Mouse (Mus musculus) embryonic facial prominence, embryonic 11.5 days (tissue): Measurements from ENCODE around the gene Lrfn2. TPM values are rescaled to one million over a fixed set of nuclear protein-coding genes. Genes with fewer than 3 reads are reported as not detected.

ENCODE experiments used
- ATAC-seq: fragments of 200-750 bp; cut with Nextera tagmentation; replicated peaks from 2 replicates; pipeline ENCODE4 v1.8.0; 2017; ENCODE audit warnings: low read depth; ENCODE audit not compliant: insufficient number of reproducible peaks, low FRiP score, low TSS enrichment
- DNase-seq: peaks from one replicate; pipeline ENCODE4 v3.0.0-alpha.2; 2015; ENCODE audit warnings: low spot score
- H3K27ac ChIP-seq: fragments of 300-500 bp; sonication (generic); replicated peaks from 2 replicates; pipeline ENCODE4 v1.5.1; 2014; ENCODE audit warnings: mild to moderate bottlenecking, low read depth, low read length, control low read depth
- H3K27me3 ChIP-seq: fragments of 300-500 bp; sonication (generic); 2 replicates; pipeline ENCODE4 v1.6.1; 2014; ENCODE audit warnings: mild to moderate bottlenecking, low read length, moderate library complexity, mixed read lengths; ENCODE audit not compliant: control insufficient read depth, insufficient read depth
- H3K36me3 ChIP-seq: fragments of 300-500 bp; sonication (generic); replicated peaks from 2 replicates; pipeline ENCODE4 v1.6.1; 2014; ENCODE audit warnings: low read depth, mild to moderate bottlenecking, low read length, moderate library complexity, mixed read lengths; ENCODE audit not compliant: control insufficient read depth, insufficient read depth
- H3K4me1 ChIP-seq: fragments of 300-500 bp; sonication (generic); 2 replicates; pipeline ENCODE4 v1.6.1; 2014; ENCODE audit warnings: low read length, mixed read lengths; ENCODE audit not compliant: control insufficient read depth, insufficient read depth
- H3K4me2 ChIP-seq: fragments of 300-500 bp; sonication (generic); 2 replicates; pipeline ENCODE4 v1.6.1; 2014; ENCODE audit warnings: low read depth, mild to moderate bottlenecking, control low read depth, low read length, moderate library complexity
- H3K4me3 ChIP-seq: fragments of 300-500 bp; sonication (generic); 2 replicates; pipeline ENCODE4 v1.5.1; 2014; ENCODE audit warnings: low read depth, low read length, control low read depth
- H3K9ac ChIP-seq: fragments of 300-500 bp; sonication (generic); replicated peaks from 2 replicates; pipeline ENCODE4 v1.6.1; 2014; ENCODE audit warnings: mild to moderate bottlenecking, control low read depth, low read length
- H3K9me3 ChIP-seq: fragments of 300-500 bp; sonication (generic); replicated peaks from 2 replicates; pipeline ENCODE4 v1.6.1; 2016; ENCODE audit warnings: mild to moderate bottlenecking, low read length, inconsistent platforms, mixed read lengths; ENCODE audit not compliant: control insufficient read depth
- WGBS: fragments of 180-500 bp; shearing (Covaris S2); extraction: QIAGEN DNeasy Blood & Tissue Kit; methylation state at CpG from one replicate; pipeline ENCODE4 v1.1.7; 2014; 5-methylcytosine and 5-hydroxymethylcytosine counted together
- polyA plus RNA-seq: library from polyadenylated mRNA; unstranded; fragments of >200 nt; fragmentation: Nextera tagmentation; extraction: Ambion mirVana; gene quantifications from 2 replicates; pipeline ENCODE4 v1.2.1, GENCODE M21; 2014

Lrfn2 gene
- polyA plus RNA-seq, 1 experiment from 2014 or later: 0.18 TPM

DNA sequence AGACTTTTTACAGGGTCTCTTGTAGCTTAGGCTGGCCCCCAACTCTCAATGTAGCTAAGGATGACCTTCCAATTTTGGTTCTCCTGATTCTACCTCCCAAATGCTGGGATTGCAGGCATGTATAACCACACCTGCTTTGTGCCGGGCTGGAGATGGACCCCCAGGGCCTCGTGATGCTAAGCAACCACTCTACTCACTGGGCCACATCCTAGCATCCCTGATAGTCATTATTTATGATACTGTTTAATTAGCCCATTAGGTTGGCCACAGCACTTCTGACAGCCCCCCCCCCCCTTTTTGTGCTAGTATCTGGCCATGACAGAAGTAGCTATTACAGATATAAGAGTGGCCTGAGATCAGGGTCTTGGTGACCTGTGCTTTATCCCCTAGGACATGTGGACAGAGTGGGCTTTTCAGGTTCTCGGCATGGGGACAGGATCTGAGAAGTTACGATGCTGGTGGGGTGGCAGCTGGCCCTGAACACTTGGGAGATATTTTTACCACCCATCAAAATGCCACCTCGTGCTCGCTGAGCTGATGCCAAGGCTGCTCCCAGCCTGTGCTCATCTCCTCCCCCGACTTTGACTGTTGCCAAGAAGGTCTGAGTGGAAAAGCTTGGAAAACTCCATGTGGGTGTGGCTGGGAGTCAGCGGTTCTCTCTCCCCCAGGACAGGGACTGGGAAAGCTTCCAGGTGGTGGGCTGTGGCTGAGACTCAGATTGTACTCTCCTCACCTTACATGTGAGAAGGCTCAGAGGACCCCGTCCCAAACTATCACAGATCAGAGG is 151.6 kb downstream of the Lrfn2 start:
- no peak for ATAC-seq
- no peaks in the 10 kb centered on the region for H3K27me3 ChIP-seq
- no peaks in the 10 kb centered on the region for H3K9me3 ChIP-seq

GRCm38 (mm10) chr17:49085111-49085510 is 152.9 kb downstream of the Lrfn2 start:
- Histone ChIP-seq H3K4me1 (no peaks in the 10 kb centered on the region), H3K4me3 (no peak overlapping the region), H3K27ac (no peak overlapping the region), H3K36me3 (no peaks in the 10 kb centered on the region), H3K9ac (no peak overlapping the region), H3K9me3 (no peaks in the 10 kb centered on the region), H3K27me3 (no peaks in the 10 kb centered on the region), H3K4me2 (no peak overlapping the region)
- DNase-seq (no peak), ATAC-seq (no peak)
- 94% methylated on average over 4 of the region's 4 CpGs for WGBS

More for the DNA sequence above, 151.6 kb downstream of the Lrfn2 start:
- Histone ChIP-seq H3K27ac (no peak overlapping the region), H3K4me3 (no peak overlapping the region), H3K36me3 (no peaks in the 10 kb centered on the region), H3K4me2 (no peak overlapping the region), H3K4me1 (no peaks in the 10 kb centered on the region), H3K9ac (no peak overlapping the region)
- no peak for DNase-seq
- WGBS: 86% methylated on average over 9 of the region's 9 CpGs

- WGBS: 75% methylated on average over 16 of the region's 16 CpGs
- Histone ChIP-seq H3K36me3 (no peaks in the 10 kb centered on the region), H3K27ac (no peak overlapping the region), H3K4me3 (no peak overlapping the region), H3K27me3 (no peaks in the 10 kb centered on the region), H3K9ac (no peak overlapping the region), H3K9me3 (no peaks in the 10 kb centered on the region), H3K4me1 (no peaks in the 10 kb centered on the region), H3K4me2 (no peak overlapping the region)
- ATAC-seq: no peak
- no peak for DNase-seq
These were observed 164.8 kb downstream of the Lrfn2 start for GRCm38 (mm10) chr17:49096781-49097544.

DNA sequence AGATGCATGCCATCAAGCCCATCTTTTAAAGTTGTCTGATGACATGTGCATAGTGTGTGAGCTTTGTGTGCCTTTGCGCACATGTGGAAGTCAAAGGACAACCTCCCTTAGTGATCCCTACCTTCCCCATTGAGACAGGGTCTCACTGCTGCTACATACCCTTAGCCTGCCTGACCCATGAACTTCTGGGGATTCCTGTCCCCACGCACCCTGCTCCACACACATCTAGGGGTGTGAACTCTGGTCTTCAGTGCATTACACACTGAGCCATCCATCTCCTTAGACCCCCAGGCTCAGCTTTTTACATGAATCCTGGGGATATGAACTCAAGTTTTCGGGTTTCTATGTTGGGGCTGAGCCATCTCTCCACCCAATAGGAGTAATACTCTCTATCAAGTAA is 179.2 kb downstream of the Lrfn2 start:
- 90% methylated on average over 3 of the region's 3 CpGs for WGBS
- DNase-seq: no peak

DNA sequence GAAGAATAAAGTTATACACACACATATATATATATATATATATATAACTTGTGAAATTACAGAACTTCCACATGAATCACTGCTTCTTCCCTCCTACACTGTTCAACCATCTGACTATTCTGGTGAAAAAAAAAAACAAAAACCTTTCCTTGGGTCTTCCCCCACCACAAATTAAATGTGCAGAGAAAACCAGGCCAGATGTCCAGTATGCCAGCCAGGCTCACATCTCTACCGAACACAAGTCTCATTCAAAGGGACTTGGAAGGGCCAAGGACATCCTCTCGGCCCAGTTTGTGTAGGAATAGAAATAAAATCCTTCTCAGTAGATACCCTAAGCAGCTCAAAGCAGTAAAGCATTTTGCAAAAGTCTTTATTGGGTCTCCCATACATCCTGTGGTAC is 179.7 kb downstream of the Lrfn2 start:
- Histone ChIP-seq H3K4me1 (no peaks in the 10 kb centered on the region), H3K4me2 (no peak overlapping the region), H3K9ac (no peak overlapping the region), H3K4me3 (no peak overlapping the region), H3K27ac (no peak overlapping the region), H3K27me3 (no peaks in the 10 kb centered on the region), H3K9me3 (no peaks in the 10 kb centered on the region), H3K36me3 (no peaks in the 10 kb centered on the region)
- ATAC-seq: no peak
- no peak for DNase-seq
- 75% methylated on average over 2 of the region's 2 CpGs for WGBS

More for the DNA sequence above, 179.2 kb downstream of the Lrfn2 start:
- no peak overlapping the region for H3K9ac ChIP-seq
- no peak overlapping the region for H3K4me2 ChIP-seq
- ATAC-seq: no peak
- H3K4me1 ChIP-seq: no peaks in the 10 kb centered on the region
- H3K27ac ChIP-seq: no peak overlapping the region
- H3K36me3 ChIP-seq: no peaks in the 10 kb centered on the region
- no peaks in the 10 kb centered on the region for H3K9me3 ChIP-seq
- no peak overlapping the region for H3K4me3 ChIP-seq
- no peaks in the 10 kb centered on the region for H3K27me3 ChIP-seq

GRCm38 (mm10) chr17:49113336-49113735 is 181.2 kb downstream of the Lrfn2 start:
- WGBS: 56% methylated on average over 3 of the region's 3 CpGs
- Histone ChIP-seq H3K9me3 (no peaks in the 10 kb centered on the region), H3K36me3 (no peaks in the 10 kb centered on the region), H3K4me1 (no peaks in the 10 kb centered on the region), H3K4me3 (no peak overlapping the region), H3K9ac (no peak overlapping the region), H3K27me3 (no peaks in the 10 kb centered on the region), H3K27ac (no peak overlapping the region), H3K4me2 (no peak overlapping the region)
- ATAC-seq (no peak), DNase-seq (no peak)

DNA sequence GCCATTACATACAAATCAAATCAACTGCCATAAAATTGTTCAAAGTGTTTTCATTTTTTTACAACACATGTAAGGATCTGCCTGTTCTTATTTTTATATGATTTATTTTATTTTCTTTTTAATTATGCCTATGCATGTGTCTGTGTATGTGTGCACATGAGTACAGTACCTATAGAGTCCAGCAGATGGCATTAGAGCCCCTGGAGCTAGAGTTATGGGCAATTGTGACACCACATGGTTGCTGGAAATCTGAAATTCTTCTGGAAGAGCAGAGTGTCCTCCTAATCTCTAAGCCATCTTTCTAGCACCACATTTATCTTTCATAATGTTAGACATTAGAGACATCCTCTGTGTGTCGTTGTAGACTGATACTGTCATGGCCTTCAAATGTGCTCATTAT is 192.0 kb downstream of the Lrfn2 start:
- no peak for DNase-seq

GRCm38 (mm10) chr17:49124642-49125041 is 192.5 kb downstream of the Lrfn2 start:
- ATAC-seq: no peak
- WGBS: 81% methylated on average over 3 of the region's 3 CpGs
- H3K9ac ChIP-seq: no peak overlapping the region

More for the DNA sequence above, 192.0 kb downstream of the Lrfn2 start:
- Histone ChIP-seq H3K4me3 (no peak overlapping the region), H3K4me2 (no peak overlapping the region), H3K36me3 (no peaks in the 10 kb centered on the region), H3K27me3 (no peaks in the 10 kb centered on the region), H3K9me3 (no peaks in the 10 kb centered on the region), H3K9ac (no peak overlapping the region), H3K4me1 (no peaks in the 10 kb centered on the region), H3K27ac (no peak overlapping the region)
- WGBS: 89% methylated on average over 1 of the region's 1 CpGs
- ATAC-seq: no peak

More at GRCm38 (mm10) chr17:49124642-49125041, 192.5 kb downstream of the Lrfn2 start:
- Histone ChIP-seq H3K27ac (no peak overlapping the region), H3K4me2 (no peak overlapping the region), H3K9me3 (no peaks in the 10 kb centered on the region), H3K4me3 (no peak overlapping the region), H3K4me1 (no peaks in the 10 kb centered on the region), H3K36me3 (no peaks in the 10 kb centered on the region), H3K27me3 (no peaks in the 10 kb centered on the region)
- no peak for DNase-seq
